Mouse (Mus musculus) yolk sac, embryonic 10.5 days (tissue): Measurements from ENCODE around the gene Snapc4.

Experiments
- DNase-seq: peaks from one replicate; pipeline ENCODE4 v3.0.0-alpha.2; 2017; ENCODE audit warnings: low spot score

Gene Snapc4

DNA sequence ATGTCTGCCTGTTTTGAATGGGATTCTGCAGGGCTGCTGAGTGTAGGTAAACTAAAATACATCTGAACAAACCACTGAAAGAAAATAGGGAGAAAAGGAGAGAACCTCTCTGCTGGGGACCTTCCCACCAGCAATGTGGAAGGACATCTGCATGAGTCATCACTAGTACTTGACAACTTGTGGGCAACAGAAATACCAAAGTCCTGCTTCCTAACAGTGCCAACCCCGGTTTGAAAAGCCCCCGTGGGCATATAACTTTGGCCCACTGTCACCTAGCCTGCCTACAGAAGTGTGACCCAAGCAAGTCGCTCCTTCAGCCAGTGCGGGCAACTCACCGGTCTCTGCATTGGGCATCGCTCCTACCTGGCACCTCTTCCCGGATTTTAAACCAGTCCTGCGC is 8.1 kb downstream of the Snapc4 start:
- DNase-seq, result no peak

DNA sequence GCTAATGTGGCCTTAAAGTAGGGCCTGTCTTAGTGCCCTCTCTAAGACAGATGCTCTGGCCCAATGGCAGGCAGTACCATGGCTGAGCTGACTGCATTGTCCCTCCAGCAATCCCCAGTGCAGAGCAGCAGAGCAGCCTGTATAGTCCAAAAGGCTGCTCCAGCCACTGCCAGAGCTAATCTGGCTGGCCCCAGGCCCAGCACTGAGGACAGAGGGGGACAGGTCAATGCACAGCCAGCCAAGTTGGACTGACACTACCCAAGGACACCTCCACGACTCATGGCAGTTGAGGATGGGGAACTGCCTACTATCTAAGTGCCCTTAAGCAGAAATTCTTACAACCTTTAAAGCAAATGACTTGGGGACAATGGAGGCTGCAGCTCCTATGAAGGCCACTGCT is 11.9 kb downstream of the Snapc4 start:
- no peak for DNase-seq

DNA sequence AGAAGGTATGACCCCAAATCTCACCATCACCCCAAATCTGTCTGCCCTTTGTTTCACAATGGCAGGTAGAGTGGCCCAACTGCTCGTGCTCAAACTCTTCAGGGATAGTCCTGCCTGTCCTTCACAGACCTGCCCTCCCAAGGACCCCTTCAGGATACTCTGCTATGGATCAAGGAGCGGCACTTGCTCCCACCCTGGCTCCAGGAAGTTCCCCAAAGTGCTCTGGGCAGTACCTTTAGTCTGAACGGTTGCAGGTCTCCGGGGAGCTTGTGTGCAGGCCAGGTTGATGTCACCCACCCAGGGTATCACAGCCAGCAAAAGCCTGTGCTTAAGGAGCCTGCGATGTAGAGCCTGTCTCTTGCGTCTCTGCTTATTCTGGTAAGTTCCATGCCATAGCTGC is 12.5 kb downstream of the Snapc4 start:
- DNase-seq, result no peak

DNA sequence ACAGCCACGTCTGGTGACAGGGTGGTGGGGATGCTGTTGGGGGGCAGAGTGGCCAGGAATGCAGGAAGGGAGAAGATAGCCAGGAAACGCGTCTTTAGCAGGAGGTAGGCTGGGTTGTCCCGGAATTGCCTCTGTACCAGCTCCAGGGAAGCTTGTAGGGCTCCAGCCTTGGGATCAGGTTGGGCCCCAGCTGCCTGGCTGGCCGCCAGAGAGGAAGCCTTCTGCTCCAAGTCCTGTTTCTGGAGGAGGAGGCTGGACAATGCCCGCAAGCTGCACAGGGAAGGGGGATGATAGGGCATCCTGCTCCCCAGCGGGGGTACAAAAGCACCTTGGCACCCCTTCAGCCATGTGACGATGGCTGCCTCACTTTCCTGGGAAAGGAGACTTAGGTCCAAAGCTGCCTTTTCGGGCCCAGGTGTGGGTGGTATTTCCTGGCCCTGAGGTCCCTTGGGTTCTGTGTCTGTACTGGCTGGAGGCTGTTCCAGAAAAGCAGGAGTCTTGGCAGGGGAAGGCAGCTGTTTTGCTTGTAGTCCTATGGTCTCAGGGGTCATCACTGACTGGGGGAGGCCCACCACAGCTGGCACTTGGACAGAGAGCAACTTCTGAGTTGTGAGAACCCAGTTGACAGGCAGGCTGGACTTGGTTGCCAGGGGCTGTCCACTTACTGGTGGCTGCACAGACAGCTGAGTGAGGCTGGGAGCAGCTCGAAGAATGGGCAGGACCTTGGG is 15.6 kb downstream of the Snapc4 start:
- no peak for DNase-seq

DNA sequence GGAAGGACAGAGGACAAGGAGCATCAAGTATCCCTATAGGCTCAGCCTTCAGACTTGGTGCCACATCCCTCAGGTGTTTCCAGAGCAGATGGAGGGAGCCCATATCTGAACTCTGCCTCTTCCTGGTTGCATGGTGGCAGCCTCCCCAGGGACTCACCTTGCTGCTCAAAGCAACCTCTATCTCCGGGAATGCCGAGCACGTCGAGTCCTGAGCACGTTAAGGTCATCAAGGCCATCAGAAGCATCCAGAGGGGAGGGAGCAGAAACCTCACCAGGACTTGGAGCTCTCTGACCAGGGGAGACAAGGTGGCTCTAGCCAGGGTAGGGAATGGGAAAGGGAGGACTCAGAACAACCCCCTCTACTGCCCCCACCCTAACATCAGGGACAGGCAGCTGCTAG is 17.0 kb downstream of the Snapc4 start:
- no peak for DNase-seq

DNA sequence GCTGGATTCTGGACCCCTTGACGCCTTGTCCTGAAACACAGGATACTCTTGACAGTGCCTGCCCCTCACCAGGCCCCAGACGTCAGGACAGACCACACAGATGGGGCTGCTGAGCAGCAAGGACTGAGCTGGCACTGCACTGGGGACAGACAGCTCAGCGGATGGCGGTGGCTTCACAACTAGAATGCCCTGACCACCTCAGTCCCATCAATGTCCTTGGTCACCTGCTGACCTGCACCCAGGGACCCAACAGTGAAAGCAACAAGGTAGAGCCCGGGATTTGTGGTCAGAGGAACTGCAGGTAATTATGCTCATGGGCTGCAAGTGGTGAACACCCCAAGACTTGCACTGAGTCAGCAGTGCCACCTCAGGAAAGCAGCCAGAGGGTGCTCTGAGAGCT is 17.5 kb downstream of the Snapc4 start:
- DNase-seq, result no peak

DNA sequence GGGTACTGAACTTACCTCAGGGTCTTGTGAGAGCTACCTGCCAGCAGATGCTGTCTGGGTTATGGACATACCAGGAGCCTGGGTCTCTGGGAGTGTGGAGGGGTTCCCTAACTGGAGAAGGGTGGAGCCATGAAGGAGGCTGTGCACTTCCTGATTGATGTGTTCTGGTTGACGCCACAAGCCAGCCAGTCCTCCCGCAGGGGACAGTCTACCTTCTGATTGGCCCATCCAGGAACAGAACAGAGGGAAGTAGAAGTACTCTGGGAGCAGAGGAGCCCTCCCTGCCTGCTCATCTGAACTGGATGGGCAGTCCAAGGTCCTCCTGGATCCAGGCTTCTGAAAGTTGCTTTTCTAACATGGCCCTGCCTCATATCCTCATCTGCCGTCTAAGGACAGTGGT is 19.7 kb downstream of the Snapc4 start, which contains the start of gene Card9:
Card9 (minus strand) TSS at position 147 of the 400 bp plus-strand sequence.
- no peak for DNase-seq

DNA sequence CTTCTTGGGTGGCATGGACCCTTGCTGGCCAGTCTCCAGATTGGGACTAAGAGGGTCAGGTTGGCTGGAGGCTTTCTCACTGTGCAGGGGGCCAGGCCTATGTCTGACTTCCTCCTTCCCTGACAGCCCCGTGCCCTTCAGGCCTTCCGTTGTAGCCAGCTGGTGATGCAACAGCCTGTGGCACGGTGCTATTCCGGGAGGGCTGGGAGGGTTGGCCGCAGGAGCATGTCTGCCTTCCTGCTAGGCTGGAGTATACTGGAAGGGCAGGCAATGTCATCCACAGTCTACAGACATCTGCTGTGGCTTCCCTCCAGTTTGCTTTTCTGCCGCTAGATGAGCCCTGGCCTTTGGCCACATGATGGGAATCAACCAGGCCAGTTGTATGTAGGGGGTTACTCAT is 20.5 kb downstream of the Snapc4 start:
- no peak for DNase-seq

DNA sequence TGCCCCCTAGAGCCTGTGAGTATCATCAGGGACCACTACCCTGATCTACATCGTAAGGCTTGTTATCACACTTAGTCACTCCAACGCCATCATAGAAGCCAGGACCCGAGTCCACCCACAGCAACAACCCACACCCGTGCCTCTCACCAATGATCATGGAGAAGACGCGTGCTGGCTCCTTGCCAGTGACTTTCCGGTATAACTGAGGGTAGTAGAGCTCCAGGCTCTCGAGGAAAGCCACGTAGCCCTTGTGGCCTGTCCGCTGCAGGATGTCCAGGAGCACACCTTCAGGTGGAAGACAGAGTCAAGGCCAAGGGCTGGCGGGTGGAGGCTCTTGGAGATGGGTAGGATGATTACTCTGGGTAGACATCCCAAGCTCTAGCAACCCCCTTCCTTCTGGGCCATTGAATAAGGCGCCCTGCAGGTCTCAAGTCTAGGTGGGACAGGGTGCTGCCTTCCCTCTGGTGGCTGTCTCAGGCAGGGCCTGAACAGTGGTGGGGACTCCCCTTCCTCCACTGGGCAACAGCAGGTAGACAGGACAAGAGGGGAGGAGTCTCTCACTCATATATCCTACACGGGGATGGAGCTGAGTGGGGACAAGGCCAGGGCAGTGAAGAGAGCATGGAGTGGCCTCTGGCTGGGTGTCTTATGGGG is 21.7 kb downstream of the Snapc4 start:
- no peak for DNase-seq

DNA sequence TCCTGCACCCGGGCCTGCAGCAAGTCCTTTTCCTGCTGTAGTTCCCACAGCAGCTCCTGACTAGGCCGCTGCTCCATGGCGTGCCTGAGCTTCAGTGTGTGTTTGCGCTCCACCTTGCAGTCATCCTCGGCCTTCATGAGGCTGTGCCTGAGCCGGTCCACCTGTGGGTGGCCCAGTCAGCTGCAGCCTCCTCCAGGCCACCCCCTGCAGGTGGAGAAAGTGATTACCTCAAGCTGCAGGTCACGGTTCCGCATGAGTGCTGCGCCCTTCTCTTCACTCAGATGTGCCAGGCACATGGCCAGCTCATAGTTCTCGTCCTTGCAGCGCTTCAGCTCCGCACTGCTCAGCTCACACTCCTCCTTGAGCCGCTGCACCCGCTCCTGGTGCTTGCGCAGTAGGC is 23.0 kb downstream of the Snapc4 start:
- no peak for DNase-seq

DNA sequence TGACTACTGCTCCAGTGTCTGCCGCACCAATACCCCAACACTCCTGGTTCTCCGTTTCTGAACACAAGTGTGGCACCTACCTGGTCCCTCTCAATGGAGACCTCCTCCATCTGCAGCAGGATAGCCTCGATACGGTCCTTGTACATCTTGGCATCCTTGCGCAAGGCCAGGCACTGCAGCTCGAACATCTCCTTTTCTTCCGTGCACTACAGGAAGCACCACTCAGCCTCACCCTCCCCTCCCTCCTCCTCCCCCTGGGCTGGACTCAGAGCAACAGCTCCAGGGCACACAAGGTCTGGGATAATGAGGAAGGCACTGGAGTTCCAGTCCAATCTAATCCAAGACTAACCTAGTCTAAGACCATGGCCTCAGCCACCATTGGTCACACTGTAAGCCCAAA is 23.8 kb downstream of the Snapc4 start:
- no peak for DNase-seq

DNA sequence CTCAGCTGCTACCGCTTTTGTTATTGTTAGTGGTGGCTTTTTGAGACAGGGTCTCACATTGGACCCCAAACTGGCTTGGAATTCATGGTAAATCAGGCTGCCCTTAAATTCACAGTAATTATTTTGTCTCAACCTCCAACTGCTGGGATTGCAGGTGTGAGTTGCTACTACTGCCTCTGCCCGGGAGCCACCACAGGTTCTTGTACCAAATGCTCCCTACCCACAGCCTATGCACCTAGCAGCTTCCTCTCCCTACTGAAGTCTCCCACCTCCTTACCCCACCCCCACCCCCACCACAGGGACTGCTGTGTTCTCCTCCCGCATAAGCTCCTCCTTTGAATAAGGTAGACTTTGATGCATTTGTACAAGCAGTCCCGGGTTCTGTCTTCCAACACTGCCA is 24.2 kb downstream of the Snapc4 start:
- DNase-seq, result no peak

DNA sequence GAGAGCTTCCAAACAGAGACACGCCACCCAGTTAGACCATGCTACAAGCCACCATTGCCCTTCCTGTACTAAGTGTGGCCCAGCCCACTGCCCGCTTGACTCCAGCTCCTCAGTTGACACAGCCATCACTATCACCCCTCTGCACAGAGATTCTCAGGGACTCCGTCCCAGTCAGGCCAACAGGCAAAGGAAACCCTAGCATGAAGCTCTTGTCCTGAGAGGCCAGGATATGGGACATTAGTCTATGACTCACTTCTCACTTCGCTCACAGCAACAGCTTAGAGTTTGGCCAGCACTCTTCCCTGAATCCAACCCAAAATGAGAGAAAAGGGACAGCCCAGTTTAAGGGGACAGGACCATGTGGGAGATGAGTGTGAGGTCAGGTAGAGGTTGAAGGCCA is 26.1 kb downstream of the Snapc4 start:
- no peak for DNase-seq

DNA sequence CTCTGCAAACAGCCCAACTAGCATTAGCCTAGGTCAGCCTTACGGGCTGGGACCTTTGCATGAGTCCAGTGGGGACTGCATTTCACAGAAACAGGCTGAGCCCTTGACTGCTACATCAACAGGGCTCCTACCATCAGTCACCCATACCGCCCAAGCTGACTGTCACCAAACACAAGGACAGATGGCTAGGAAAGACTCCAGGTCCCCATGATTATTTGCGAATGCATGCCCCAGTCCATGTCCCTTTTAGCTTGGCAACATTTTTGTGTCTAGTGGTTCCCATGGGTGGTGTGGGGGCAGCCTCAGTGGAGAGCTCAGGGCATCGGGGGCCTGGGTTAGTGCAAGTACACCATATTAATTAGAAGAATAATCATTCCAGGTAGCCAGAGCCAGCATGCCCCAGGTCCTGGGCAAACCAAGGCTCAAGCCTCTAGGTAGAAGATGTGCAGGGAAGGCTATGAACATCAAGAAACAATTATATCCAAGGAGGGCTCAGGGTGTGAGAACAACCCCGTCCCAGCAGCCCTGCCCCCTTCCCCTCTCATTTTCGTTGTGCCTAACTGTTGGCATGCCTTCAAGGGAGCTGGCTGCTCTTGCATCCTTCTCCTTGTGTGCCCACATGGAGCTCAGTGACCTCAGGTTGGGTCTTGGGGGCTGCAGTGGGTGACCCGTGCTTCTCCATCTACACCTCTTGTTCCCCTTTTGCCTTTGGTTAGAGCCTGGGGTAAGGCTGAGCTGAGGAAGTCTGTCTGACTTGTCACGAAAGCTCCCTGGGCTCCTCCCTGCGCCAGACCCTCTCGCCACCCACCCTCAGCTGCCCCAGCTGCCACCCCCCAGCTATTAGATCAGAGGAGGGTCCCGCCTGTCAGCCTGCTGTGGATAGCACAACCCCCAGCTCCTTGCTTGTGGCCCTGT is 27.1 kb downstream of the Snapc4 start:
- no peak for DNase-seq

DNA sequence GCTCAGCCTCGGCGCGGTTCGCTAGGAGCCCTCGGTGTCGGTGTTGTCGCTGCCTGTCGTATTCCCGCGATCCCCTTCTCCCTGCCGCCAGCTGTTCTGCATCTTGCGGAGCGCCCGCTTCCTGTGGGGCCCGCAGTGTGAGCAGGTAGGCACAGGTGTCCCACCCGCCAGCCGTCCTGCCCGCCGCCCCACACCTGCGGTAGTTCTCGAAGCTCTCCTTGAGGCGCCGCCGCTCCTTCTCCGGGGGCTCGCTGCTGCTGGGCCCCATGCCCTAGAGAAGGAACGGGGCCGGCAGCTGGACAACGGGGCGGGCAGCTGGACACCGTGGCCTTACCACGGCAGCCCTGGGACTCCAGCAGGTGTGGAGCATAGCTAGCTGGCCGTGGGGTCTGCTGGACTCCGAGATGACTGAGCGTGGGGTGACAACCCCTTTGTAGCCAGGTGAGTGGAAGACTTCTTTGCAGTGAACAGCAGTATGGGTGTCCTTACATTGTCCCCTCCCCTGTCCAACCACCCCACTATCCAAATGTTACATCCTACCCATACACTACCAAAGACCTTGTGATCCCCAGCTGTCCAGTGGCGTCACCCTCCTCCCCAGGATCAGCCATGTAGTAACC is 28.1 kb downstream of the Snapc4 start:
- no peak for DNase-seq

DNA sequence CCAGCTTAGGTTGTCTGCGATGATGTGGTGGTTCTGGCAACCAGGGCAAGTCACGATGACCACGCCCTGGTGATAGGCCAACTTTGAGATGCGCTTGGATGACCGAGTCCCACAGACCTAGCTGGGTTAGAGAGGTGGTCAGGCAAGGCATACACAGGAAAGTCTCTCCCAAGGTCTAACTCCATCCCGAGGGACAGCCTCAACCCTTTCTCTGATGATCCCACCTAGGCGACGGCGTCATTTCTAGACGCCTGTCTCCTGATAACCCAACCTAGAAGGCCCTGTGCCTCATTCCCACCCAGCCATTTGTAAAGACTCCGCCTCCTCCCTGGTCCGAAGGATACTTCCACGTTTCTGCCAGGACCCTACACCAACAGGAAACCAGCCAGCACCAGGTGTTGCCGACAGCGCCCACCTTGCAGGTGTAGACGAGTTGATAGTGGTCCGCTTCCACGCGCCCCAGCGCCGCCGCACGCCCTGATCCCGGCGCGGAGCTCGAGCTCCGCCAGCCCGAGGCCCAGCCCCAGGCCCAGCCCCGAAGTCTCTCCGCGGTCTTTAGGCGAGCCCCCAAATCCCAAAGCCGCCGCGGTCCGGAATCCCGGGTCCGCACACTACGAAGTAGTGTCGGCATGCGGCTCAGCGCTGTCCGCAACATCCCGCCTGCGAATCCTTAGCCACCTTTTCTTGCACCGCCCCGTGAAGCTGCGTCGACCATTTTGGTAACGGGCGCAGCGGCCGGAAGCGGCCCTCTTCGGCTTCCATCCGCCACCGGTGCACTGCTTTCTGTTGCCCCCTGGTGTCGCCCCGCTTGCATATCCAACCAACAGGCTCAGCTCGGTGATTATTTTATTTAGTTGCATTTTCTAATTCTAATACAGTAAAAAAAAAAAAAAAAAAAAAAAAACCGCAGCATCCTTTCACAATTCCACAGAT is 28.8 kb downstream of the Snapc4 start, which contains the start of gene Dnlz:
Dnlz (minus strand) TSS at position 753 of the 933 bp plus-strand sequence.
- peak; percentile 90 for DNase-seq

DNA sequence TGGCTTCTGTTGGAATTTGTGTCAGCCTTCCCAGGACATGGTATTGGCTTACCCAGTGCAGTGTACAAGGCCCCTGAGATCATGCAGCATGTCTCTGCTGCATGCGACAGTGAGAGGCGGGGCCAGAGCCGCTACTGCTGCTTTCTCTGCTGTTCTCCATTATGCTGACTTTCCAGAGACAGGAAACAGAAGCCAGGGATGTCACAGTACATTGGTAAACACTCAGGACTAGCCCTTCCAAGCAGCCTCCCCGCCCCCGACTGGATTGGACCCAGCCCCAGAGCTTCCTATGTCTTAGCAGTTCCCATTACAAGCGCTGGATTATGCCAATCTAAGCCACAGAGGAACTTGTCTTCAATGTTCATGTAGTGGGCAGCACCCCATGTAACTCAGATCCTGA is 32.2 kb downstream of the Snapc4 start:
- DNase-seq, result peak; percentile 39

DNA sequence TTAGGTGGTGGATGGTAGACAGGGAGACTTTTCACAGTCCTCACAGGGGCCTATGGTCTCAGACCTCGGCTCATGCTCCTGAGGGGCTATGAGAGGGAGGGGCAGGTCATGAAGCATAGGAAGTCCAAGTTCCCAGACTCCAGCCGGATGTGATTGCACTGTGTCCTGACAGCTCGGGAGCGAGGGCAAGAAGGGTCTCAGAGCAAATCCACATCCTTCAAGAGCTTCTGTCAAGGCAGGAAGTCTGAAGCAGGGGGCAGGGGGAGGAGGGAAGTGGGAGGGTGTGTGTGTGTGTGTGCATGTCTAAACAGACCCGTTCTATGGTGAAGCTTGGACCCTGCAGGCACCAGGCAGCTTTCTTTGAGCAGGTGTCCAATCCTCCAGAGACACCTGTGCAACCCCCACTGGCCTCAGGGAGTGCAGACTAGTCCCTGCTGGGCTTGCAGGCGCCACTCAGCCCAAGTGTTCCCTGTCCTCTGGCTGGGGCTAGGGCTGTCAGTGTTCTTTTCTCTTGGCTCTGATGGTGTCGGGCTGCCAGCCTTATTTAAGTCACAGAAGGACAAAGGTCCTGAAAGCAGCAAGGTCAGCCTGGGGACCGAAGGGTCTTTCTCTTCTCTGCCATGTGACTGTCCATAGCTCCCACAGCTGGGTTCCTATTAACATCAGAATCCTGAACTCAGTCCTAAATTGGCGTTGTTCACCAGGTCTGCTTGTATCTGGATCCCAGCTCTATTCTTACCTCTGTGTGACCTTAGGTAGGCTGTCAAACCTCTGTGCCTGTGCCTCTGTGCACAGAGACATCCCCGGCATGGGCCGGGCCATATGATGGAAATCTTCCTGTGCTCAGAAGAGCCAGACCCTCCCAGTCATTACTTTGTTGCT is 37.6 kb downstream of the Snapc4 start:
- DNase-seq, result peak; percentile 31

DNA sequence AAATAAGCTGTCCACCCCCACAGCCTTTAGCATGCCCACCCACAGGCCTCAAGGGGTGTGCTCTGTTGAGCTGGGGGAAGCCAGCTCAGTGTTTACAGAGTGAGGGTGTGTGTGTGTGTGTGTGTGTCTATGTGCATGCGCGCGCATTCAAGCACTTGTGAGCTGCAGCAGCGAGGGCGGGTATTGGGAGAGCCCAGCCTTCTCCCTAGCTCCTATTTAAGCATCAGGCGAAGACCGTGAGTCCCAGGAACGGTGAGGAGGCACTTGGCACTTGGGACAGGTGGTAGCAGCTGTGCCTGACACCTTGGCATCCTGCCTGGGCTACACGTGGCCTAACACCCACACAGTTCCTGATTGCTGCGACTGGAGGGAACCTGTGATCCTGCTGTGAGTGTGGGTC is 38.4 kb downstream of the Snapc4 start:
- DNase-seq, result no peak

DNA sequence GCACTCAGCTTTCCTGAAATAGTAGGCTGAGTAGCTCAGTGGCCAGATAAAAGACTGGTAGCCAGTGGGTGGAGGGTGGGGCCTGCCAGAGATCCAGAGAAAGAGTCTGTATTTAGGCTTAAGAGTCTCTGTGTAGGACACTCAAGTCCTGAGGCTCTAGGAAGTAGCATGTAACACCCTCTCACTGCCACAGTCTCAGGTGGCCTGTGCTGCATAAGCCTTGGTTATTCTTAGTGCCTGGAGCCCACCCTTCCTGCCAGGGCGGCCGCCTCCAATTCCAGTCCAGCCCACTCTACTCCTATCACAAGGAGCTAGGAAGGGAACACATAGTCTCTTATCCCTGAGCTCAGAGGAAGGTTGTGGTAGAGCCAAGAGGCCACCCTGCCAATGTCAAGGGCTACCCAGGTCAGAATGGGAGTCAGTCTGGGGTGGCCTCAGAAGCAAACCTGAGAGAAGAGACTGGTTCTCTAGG is 38.9 kb downstream of the Snapc4 start:
- no peak for DNase-seq
